Mouse (Mus musculus) heart, adult 2 months (tissue): Measurements from ENCODE around the gene Car7.

Source experiments
- CTCF ChIP-seq: fragments of 200-600 bp; IDR thresholded peaks from 2 replicates; pipeline ENCODE4 v1.8.1; 2022; ENCODE audit warnings: antibody characterized with exemption, mild to moderate bottlenecking, moderate library complexity
- POLR2A ChIP-seq: fragments of 200-500 bp; IDR thresholded peaks from 2 replicates; pipeline ENCODE4 v1.6.1; 2011; ENCODE audit warnings: mild to moderate bottlenecking, low read depth, low read length, control low read depth; ENCODE audit not compliant: insufficient read depth

GRCm38 (mm10) chr8:104565457-104565798 is 30.9 kb downstream of the Car7 start:
- no peak for TF ChIP-seq CTCF
- TF ChIP-seq POLR2A = no peak
